Mouse (Mus musculus) gastrocnemius, adult 18-20 months (tissue): Measurements from ENCODE around the gene Nme1. TPM values are rescaled to one million over a fixed set of nuclear protein-coding genes. Genes with fewer than 3 reads are reported as not detected.

Experiments used
- total RNA-seq, 2 experiments: library from RNA; stranded (reverse); gene quantifications; 2 replicates each; pipeline ENCODE4 v1.2.3; 2021

Nme1 gene
- total RNA-seq, 2 experiments from 2014 or later = 10.0 to 11.6 TPM

Other genes starting within 250 kb of the Nme1 start
- 1 to 10 TPM; 8.5 to 9.8 TPM for gene Utp18, start 82.8 kb downstream of the Nme1 start, total RNA-seq
- gene Mbtd1, start 82.7 kb downstream of the Nme1 start, total RNA-seq = 1 to 10 TPM; 8.8 to 9.7 TPM
- gene Nme2, start 12.3 kb downstream of the Nme1 start, total RNA-seq = 100 to 1,000 TPM; 569 to 638 TPM
- gene Gm20390, start 228 bp downstream of the Nme1 start, total RNA-seq = 10 to 100 TPM; 10.2 to 16.0 TPM
- 100 to 1,000 TPM; 134 to 170 TPM for gene Spag9, start 27.6 kb upstream of the Nme1 start, total RNA-seq
- gene Tob1, start 242.9 kb upstream of the Nme1 start, total RNA-seq = 100 to 1,000 TPM; 215 to 238 TPM